Mouse (Mus musculus): ENCODE results near the gene Gtf2i. TPM values are rescaled to one million over a fixed set of nuclear protein-coding genes. Genes with fewer than 3 reads are reported as not detected.

Gtf2i gene
- polyA plus RNA-seq, 1 experiment, result 408 TPM

- TF ChIP-seq GATA1 (IDR thresholded peaks at IDR 0.05; ENCODE audit: low read length), result no peak
These were observed 11.5 kb upstream of the Gtf2i start for GRCm38 (mm10) chr5:134325856-134326566.

DNA sequence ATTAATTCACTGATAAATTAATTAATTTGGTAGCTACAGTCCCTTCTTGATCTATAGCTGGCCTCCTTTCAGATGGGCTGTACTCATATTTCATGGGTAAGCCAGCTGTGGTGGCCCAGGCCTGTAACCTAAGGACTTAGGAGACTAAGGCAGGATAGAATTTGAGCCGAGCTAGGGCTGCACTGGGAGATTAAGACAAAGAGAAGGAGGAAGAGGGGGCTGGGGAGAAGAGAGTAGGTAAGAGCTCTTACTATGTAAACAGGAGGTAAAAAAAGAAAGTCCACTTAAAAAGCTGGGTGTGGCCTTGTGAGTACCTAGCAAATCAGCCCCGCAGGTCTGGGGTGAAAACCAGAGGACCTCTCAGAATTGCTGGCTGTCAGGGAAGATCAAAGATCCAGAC, 9.3 kb upstream of the Gtf2i start:
- no peak for TF ChIP-seq GATA1 (IDR thresholded peaks at IDR 0.05; ENCODE audit: low read length)

DNA sequence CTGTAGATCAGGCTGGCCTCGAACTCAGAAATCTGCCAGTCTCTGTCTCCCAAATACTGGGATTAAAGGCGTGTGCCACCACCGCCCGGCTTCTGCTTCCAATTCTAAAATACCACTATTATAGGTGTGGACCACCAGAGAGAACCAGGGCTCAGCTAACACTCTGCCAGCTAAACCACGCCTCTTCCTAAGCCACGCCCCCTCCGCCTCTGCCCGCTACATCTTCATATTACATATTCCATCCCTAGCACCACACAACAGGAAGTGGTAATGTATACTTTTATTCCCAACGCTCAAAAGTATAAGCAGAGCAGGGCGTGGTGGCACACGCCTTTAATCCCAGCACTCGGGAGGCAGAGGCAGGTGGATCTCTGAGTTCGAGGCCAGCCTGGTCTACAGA, 8.8 kb upstream of the Gtf2i start:
- TF ChIP-seq GATA1 (IDR thresholded peaks at IDR 0.05; ENCODE audit: low read length), result no peak

DNA sequence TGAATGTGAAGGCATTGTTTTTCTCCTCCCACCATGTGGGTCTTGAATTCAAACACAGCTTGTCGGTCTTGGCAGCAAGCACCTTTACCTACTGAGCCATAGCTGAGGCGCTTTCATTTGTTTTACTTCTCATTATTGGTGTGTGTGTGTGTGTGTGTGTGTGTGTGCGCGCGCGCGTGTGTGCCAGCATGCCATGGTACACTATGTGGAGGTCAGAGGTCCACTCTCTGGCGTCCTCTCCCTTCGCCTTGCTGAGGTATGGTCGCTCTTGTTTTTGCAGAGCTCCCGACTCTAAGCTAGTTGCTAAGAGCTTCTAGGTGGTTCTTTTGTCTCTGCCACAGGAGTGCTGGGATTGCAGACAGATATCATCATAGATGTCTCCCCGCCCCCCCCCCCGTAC, 7.8 kb upstream of the Gtf2i start:
- no peak for TF ChIP-seq GATA1 (IDR thresholded peaks at IDR 0.05; ENCODE audit: low read length)

GRCm38 (mm10) chr5:134321699-134322098, 7.1 kb upstream of the Gtf2i start:
- TF ChIP-seq GATA1 (IDR thresholded peaks at IDR 0.05; ENCODE audit: low read length), result no peak

- TF ChIP-seq GATA1 (IDR thresholded peaks at IDR 0.05; ENCODE audit: low read length), result no peak
These were observed 4.3 kb upstream of the Gtf2i start for GRCm38 (mm10) chr5:134318903-134319302.

GRCm38 (mm10) chr5:134316721-134317120, 2.2 kb upstream of the Gtf2i start:
- no peak for TF ChIP-seq GATA1 (IDR thresholded peaks at IDR 0.05; ENCODE audit: low read length)

DNA sequence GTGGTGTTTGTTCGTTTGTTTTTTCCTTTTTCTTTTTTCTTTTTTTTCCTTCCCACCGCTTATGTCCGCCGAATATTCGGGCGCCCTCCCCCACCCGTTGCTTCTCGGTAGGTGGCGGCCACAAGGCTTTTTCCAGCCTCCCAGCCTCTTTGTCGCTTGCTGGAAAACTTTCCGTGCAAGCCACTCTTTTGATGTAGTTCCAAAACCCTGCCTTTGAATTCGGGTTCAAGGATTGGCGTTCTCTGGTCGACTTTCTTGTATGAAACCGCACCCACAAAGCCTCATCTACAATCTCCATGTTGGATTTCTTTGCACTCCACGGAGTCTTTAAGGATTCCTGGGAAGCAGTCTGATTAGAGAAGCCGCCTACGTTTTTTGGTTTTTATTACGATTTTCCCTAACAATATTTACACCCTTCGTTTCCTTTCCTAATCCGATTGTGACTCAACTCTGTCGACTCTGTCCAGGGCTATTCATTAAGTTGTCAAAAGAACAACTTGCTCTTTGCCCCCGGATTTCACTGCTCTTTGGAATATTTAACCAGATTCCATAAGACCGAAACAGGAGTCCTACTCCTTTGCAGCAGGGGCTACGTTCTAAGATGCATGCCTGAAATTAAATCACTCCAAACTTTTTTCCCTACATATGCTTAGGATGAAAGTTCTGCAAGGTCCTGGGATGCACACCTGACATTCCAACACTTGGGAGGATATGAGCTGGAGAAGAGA, 1.2 kb upstream of the Gtf2i start:
- TF ChIP-seq GATA1 (IDR thresholded peaks at IDR 0.05; ENCODE audit: low read length), result no peak

- no peak for TF ChIP-seq GATA1 (IDR thresholded peaks at IDR 0.05; ENCODE audit: low read length)
These were observed 389 bp downstream of the Gtf2i start for GRCm38 (mm10) chr5:134314068-134314674.

- no peak for TF ChIP-seq GATA1 (IDR thresholded peaks at IDR 0.05; ENCODE audit: low read length)
These were observed 1.0 kb downstream of the Gtf2i start for GRCm38 (mm10) chr5:134313451-134314067.

- TF ChIP-seq GATA1 (IDR thresholded peaks at IDR 0.05; ENCODE audit: low read length), result no peak
These were observed 1.7 kb downstream of the Gtf2i start for GRCm38 (mm10) chr5:134312691-134313450.

GRCm38 (mm10) chr5:134311894-134312411, 2.6 kb downstream of the Gtf2i start:
- no peak for TF ChIP-seq GATA1 (IDR thresholded peaks at IDR 0.05; ENCODE audit: low read length)

DNA sequence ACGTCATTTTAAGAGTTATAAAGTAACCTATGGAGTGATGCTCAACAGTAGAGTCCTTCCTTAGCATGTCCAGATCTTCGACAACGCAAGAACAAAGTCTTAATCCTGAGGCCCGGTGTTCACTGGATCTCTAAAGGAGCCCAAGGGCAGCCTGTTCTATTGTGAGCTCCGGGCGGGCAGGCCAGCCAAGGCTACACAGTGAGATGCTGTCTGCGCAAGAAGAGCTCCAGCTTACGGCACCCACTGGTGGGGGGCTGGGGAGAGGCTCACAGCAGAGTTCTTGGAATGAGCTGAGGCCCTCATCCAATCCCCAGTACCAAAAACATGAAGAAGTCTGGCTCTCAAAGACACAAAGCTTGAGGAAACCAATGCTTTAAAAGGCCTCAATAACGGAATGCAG, 4.4 kb downstream of the Gtf2i start:
- TF ChIP-seq GATA1 (IDR thresholded peaks at IDR 0.05; ENCODE audit: low read length), result no peak

DNA sequence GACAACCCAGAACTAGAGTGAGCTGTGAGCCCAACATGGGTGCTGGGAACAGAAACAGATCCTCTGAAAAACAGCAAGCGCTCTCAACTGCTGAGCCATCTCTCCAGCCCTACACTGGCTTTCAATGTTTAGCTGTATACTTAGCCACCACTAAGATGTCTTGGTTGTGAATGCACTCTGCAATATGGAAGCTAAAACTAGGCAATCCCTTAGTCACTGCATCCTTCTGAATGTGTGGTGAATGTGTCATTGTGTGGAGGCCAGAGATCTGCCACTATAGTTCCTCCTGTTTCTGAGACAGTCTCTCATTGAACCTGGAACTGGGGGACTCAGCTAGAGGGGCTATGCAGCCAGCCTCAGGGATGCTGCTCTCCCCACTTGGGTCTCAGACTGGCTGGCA, 5.2 kb downstream of the Gtf2i start:
- TF ChIP-seq GATA1 (IDR thresholded peaks at IDR 0.05; ENCODE audit: low read length), result no peak

- TF ChIP-seq GATA1 (IDR thresholded peaks at IDR 0.05; ENCODE audit: low read length), result no peak
These were observed 9.9 kb downstream of the Gtf2i start for GRCm38 (mm10) chr5:134304639-134305038.
